Mouse (Mus musculus) heart, embryonic 11.5 days (tissue): ENCODE measurements around the gene Engase. TPM values are rescaled to one million over a fixed set of nuclear protein-coding genes. Genes with fewer than 3 reads are reported as not detected.

Source experiments
- ATAC-seq: fragments of 200-750 bp; cut with Nextera tagmentation; replicated peaks from 2 replicates; pipeline ENCODE4 v1.8.0; 2017; ENCODE audit warnings: moderate library complexity; ENCODE audit not compliant: insufficient number of reproducible peaks, low FRiP score, low TSS enrichment
- H3K27ac ChIP-seq: fragments of 300-500 bp; sonication (generic); 2 replicates; pipeline ENCODE4 v1.5.1; 2014; ENCODE audit warnings: mild to moderate bottlenecking, low read depth, low read length
- H3K27me3 ChIP-seq: fragments of 300-500 bp; sonication (generic); 2 replicates; pipeline ENCODE4 v1.6.1; 2014; ENCODE audit warnings: mild to moderate bottlenecking, low read length, mixed read lengths; ENCODE audit not compliant: control insufficient read depth, insufficient read depth
- H3K36me3 ChIP-seq: fragments of 300-500 bp; sonication (generic); 2 replicates; pipeline ENCODE4 v1.6.1; 2014; ENCODE audit warnings: mild to moderate bottlenecking, low read length, moderate library complexity, mixed read lengths; ENCODE audit not compliant: control insufficient read depth, insufficient read depth
- H3K4me1 ChIP-seq: fragments of 300-500 bp; sonication (generic); 2 replicates; pipeline ENCODE4 v1.6.1; 2014; ENCODE audit warnings: low read length; ENCODE audit not compliant: control insufficient read depth, insufficient read depth
- H3K4me2 ChIP-seq: fragments of 300-500 bp; sonication (generic); 2 replicates; pipeline ENCODE4 v1.6.1; 2014; ENCODE audit warnings: mild to moderate bottlenecking, moderate library complexity
- H3K4me3 ChIP-seq: fragments of 300-500 bp; sonication (generic); 2 replicates; pipeline ENCODE4 v1.5.1; 2014; ENCODE audit warnings: low read depth, low read length
- H3K9ac ChIP-seq: fragments of 300-500 bp; sonication (generic); 2 replicates; pipeline ENCODE4 v1.6.1; 2014; ENCODE audit warnings: mild to moderate bottlenecking, low read depth, low read length, moderate library complexity
- H3K9me3 ChIP-seq: fragments of 300-500 bp; sonication (generic); replicated peaks from 2 replicates; pipeline ENCODE4 v1.6.1; 2016; ENCODE audit warnings: low read length; ENCODE audit not compliant: control insufficient read depth
- WGBS: fragments of 180-500 bp; shearing (Covaris S2); extraction: QIAGEN DNeasy Blood & Tissue Kit; methylation state at CpG from one replicate; pipeline ENCODE4 v1.1.7; 2014; ENCODE audit not compliant: insufficient replicate concordance; 5-methylcytosine and 5-hydroxymethylcytosine counted together
- polyA plus RNA-seq: library from polyadenylated mRNA; unstranded; fragments of >200 nt; fragmentation: Nextera tagmentation; extraction: Ambion mirVana; gene quantifications from 2 replicates; pipeline ENCODE4 v1.2.1, GENCODE M21; 2014

Engase gene
- polyA plus RNA-seq, 1 experiment from 2014 or later = 4.3 TPM

DNA sequence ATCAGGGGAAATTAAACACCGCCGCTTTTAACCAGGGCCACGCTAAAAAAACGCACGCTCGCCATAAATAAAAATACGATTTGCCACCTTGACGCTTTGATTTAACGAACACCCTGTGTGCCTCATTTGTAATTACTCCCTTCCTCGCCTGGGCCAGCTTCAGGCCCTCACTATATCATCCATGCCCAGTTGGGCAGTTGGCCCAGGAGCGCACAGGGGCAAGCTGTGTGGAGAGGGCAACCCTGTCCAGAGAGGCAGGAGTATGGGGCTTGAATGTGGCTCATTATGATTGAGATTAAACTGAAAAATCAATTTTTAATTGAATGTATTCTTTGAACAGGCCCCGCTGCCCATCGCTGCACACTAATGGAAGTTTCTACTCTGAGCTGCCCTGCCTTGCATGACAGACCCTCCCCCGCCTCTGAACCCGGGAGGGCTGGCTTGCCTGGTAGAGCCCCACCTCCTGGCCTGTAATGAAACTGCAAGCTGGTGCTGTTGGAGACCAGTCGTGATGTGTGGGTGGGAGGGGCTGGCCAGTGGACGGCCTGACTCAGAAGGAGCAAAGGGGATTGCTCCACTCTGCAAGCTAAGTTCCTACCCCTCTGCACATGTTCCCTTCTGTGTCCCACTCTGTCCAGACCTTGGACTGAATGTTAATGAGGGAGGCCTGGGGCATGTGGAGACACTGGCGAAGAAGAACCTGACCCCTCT lies 57.9 kb downstream of the Engase start:
- Histone ChIP-seq H3K27me3 (peaks cover 14% of the 10 kb centered on the region), H3K4me3 (no peak overlapping the region), H3K27ac (no peak overlapping the region), H3K4me2 (no peak overlapping the region), H3K9ac (no peak overlapping the region), H3K36me3 (no peaks in the 10 kb centered on the region), H3K9me3 (no peaks in the 10 kb centered on the region), H3K4me1 (peaks cover 7% of the 10 kb centered on the region; the same call in 1 of the 2 replicates)
- ATAC-seq = no peak
- WGBS = 33% methylated on average over 18 of the region's 18 CpGs

DNA sequence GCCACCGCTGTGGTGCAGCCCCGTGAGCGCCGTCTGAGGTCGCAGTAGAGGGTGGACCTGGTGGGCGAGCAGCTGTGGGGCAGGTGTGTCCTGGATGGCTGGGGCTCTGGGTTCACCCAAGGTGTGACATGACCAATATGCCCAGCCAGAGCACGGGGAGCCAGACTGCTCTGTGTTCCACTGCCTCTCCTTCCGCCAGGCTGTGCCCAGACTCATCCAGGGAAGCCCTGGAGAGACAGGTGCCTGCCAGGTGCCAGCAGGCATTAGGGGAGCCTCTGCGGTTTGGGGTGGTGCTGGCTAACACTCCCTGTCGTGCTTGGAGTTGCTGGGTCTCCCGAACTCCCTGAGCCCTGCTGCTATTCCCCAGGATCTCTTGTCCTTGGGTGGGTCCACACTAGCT lies 61.4 kb downstream of the Engase start:
- no peaks in the 10 kb centered on the region for H3K4me1 ChIP-seq
- H3K9ac ChIP-seq = no peak overlapping the region
- ATAC-seq = no peak
- H3K36me3 ChIP-seq = no peaks in the 10 kb centered on the region
- peaks cover 33% of the 10 kb centered on the region for H3K27me3 ChIP-seq
- H3K9me3 ChIP-seq = no peaks in the 10 kb centered on the region
- H3K27ac ChIP-seq = no peak overlapping the region
- no peak overlapping the region for H3K4me3 ChIP-seq
- no peak overlapping the region for H3K4me2 ChIP-seq
- WGBS = 76% methylated on average over 11 of the region's 11 CpGs

Other genes starting within 250 kb of the Engase start
- 10.6 and 12.7 TPM in 2 replicates for gene Cyth1, start 228.2 kb upstream of the Engase start, polyA plus RNA-seq
- 10.7 and 11.1 TPM in 2 replicates for gene Usp36, start 186.6 kb upstream of the Engase start, polyA plus RNA-seq
- 0.18 and 0.31 TPM in 2 replicates for gene Cep295nl, start 134.3 kb upstream of the Engase start, polyA plus RNA-seq
- 46.0 and 50.8 TPM in 2 replicates for gene Timp2, start 121.1 kb upstream of the Engase start, polyA plus RNA-seq
- 3.1 and 3.8 TPM in 2 replicates for gene Lgals3bp, start 74.7 kb upstream of the Engase start, polyA plus RNA-seq
- 16.0 and 17.1 TPM in 2 replicates for gene Cant1, start 57.7 kb upstream of the Engase start, polyA plus RNA-seq
- 2.7 and 4.2 TPM in 2 replicates for gene C1qtnf1, start 48.6 kb upstream of the Engase start, polyA plus RNA-seq